Mouse (Mus musculus) cerebellum, adult 11 months (tissue): ENCODE measurements at regions not wholly inside any gene's neighbourhood (a gene's known extent, or its start where the extent isn't known, plus 50 kb on each side); places are given as distances from the start of the nearest gene placed in this dataset.
"Not testable (repeated sequence)": the region's sequence is repeated elsewhere in the genome, so short reads cannot be mapped to it uniquely, and the experiment has no call there.

Experiments used
- DNase-seq: peaks from one replicate; pipeline ENCODE4 v3.0.0; 2022

GRCm38 (mm10) chr4:153832151-153832550 is 124.9 kb upstream of the A430005L14Rik start:
- DNase-seq = no peak

- DNase-seq = no peak
Observed at GRCm38 (mm10) chr4:153844766-153845165, 112.3 kb upstream of the A430005L14Rik start.

GRCm38 (mm10) chr4:153848274-153848673 is 108.8 kb upstream of the A430005L14Rik start:
- DNase-seq = no peak

- DNase-seq = no peak
Observed at GRCm38 (mm10) chr4:153850186-153850585, 106.9 kb upstream of the A430005L14Rik start.

GRCm38 (mm10) chr4:153854084-153854747 is 102.8 kb upstream of the A430005L14Rik start:
- no peak for DNase-seq

GRCm38 (mm10) chr4:153854748-153855092 is 102.3 kb upstream of the A430005L14Rik start:
- no peak for DNase-seq

- no peak for DNase-seq
Observed at GRCm38 (mm10) chr4:153861420-153861819, 95.6 kb upstream of the A430005L14Rik start.

- DNase-seq = no peak
Observed at GRCm38 (mm10) chr4:153862121-153862660, 94.8 kb upstream of the A430005L14Rik start.

- no peak for DNase-seq
Observed at GRCm38 (mm10) chr4:153872346-153872745, 84.7 kb upstream of the A430005L14Rik start.

GRCm38 (mm10) chr4:153875036-153875435 is 82.0 kb upstream of the A430005L14Rik start:
- DNase-seq = not testable (repeated sequence)

- DNase-seq = no peak
Observed at GRCm38 (mm10) chr4:153876954-153877642, 79.9 kb upstream of the A430005L14Rik start.

GRCm38 (mm10) chr4:153883057-153883456 is 74.0 kb upstream of the A430005L14Rik start:
- no peak for DNase-seq

- no peak for DNase-seq
Observed at GRCm38 (mm10) chr4:153884044-153884443, 73.0 kb upstream of the A430005L14Rik start.

- DNase-seq = peak; percentile 15
Observed at GRCm38 (mm10) chr4:153885836-153886235, 71.2 kb upstream of the A430005L14Rik start.

- DNase-seq = no peak
Observed at GRCm38 (mm10) chr4:153890130-153890529, 66.9 kb upstream of the A430005L14Rik start.

- DNase-seq = no peak
Observed at GRCm38 (mm10) chr4:153899721-153900120, 57.3 kb upstream of the A430005L14Rik start.

GRCm38 (mm10) chr4:153905076-153905475 is 52.0 kb upstream of the A430005L14Rik start:
- DNase-seq = no peak

GRCm38 (mm10) chr4:153905511-153905910 is 51.5 kb upstream of the A430005L14Rik start:
- DNase-seq = no peak
